Mouse (Mus musculus): ENCODE measurements around the gene Aplp2.
"Not testable (repeated sequence)": the region's sequence is repeated elsewhere in the genome, so short reads cannot be mapped to it uniquely, and the experiment has no call there.

Aplp2 gene

GRCm38 (mm10) chr9:31181291-31182085 is 30.1 kb downstream of the Aplp2 start:
- in situ Hi-C loops (cut with MboI, MseI) = no loop called here

GRCm38 (mm10) chr9:31177692-31178091 is 33.9 kb downstream of the Aplp2 start:
- in situ Hi-C loops (cut with MboI, MseI) = no loop called here

DNA sequence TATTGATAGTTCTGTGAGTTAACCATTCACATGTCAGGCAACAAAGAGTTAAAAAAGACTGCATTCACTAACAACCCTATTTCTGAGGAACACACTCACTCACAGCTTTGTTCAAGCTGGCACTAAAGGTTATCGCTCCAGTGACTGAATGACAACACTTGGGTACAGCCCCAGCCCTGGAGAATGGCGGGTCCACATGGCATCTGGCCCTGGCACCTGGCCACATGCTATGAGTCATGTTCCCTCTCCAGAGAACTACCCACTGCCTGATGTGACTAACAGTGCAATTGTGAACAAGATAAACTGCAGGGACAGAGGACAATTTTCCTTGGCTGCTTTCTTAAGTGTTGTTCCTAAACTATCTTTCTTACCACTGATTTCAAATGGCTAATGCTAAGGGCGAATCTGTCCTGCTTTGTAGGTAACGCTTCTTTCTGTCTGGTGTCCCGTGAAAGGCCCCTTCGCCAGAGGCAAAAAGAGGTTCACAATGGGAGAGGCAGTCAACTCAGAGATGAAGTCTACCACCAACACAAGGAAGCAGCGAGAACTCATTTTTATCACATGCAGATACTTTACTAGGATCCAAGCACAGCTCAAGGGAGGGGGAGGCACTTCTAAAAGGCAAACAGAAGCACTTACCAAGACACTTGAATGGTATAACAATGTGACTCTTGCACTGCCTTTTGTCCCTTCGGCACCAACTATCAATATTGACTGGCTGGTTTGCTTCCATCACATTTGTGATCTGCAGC is 35.1 kb downstream of the Aplp2 start:
- in situ Hi-C loops (cut with MboI, MseI) = no loop called here

DNA sequence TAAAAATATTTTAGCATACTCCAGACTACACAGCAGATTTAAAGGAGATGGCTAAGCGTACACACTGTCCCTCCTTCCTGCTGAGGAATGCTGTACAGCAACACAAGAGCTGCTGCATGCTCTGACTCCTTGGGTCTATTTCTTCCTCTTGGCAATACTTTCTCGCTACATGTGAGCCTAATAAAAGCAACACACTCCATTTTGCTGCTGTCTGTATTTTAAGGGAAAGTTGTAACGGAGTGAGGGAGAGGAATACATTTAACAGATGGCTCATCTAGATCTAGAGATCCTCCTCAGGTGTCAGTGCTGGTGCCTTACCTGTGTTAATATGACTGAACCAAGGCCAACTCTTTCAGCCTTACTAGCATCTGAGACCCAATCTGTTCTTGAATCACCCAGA is 35.6 kb downstream of the Aplp2 start:
- in situ Hi-C loops (cut with MboI, MseI) = no loop called here

- in situ Hi-C loops (cut with MboI, MseI) = no loop called here
These were observed 36.3 kb downstream of the Aplp2 start for GRCm38 (mm10) chr9:31175346-31175745.

GRCm38 (mm10) chr9:31168356-31169093 is 43.1 kb downstream of the Aplp2 start:
- in situ Hi-C loops (cut with MboI, MseI) = no loop called here

DNA sequence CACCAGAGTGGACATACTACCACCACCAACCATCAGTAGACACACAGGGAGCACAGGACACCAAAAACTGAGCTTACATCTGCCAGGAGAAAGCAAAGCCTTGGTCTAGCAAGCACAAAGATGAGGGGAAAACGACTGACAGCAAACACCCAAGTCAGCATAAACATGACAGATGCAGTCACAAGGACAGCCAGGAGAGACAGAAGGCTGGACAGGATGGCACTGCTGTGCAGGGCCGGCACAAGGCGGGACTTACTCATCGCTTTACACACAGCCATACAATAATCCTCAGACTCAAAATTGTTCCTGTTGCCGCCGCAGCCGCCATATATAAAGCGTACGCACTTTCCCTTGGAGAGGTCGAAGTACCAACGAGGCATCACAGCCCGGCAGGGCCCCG is 44.3 kb downstream of the Aplp2 start:
- in situ Hi-C loops (cut with MboI, MseI) = no loop called here

- in situ Hi-C loops (cut with MboI, MseI) = not testable (repeated sequence)
These were observed 46.1 kb downstream of the Aplp2 start for GRCm38 (mm10) chr9:31165505-31165904.

DNA sequence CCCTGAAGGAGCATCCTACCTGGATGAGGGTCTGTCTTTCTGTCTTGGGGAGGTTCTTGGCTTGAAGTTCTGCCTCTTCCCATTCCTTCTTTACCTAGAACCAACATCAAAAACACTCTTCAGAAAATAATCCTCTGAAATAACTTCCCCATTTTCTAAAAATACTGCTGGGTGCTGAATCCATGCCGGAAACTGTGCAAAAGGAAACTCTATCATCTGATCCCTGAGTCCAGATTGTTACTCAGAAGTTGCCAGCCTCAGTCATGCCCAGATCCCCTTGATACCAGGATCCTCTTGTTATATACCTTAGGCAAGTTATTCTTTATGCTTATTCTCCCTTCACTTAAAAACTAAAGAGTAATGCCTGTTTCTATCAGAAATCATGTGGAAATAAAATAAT is 48.3 kb downstream of the Aplp2 start:
- in situ Hi-C loops (cut with MboI, MseI) = no loop called here

GRCm38 (mm10) chr9:31162911-31163310 is 48.7 kb downstream of the Aplp2 start:
- in situ Hi-C loops (cut with MboI, MseI) = no loop called here

DNA sequence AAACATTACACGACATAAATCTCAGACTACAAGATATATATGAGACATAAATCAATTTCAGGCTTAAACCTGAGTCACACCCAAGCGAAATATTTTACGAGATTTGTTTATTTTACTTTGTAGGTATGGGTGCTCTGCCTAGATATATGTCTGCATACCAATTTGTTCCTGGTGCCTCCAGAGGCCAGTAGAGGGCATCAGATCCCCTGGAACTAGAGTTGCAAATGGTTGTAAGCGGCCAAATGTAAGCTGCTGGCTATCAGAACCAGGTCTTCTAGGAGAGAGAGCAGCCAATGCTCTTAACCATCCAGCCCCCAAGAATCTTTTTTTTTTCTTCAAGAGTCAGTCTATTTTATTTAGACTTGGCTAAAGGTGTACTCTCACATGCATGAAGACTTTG is 51.7 kb downstream of the Aplp2 start:
- in situ Hi-C loops (cut with MboI, MseI) = no loop called here

DNA sequence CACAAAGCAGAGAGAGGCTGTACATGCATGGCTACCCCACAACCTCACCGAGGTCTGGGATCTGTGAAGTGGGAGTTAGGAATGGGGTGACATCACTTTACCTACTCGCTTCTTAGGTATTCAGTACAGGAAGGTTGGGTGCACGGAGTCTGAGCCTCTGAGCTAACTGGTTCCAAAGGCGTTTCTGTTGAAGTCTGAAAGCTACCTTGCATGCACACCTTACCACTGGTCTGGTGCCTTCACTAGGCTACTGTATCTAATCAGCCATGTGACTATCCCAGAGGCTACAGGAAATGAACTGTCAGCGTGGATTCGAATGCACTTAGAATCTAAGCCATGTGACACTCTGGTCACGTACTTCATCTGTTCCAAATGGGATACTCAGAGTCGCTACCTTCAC is 55.0 kb downstream of the Aplp2 start:
- in situ Hi-C loops (cut with MboI, MseI) = no loop called here

- in situ Hi-C loops (cut with MboI, MseI) = loop anchor here (5.0 kb wide), 1 partner anchor 196 kb away; no protein-coding TSS in a partner anchor
These were observed 60.6 kb downstream of the Aplp2 start for GRCm38 (mm10) chr9:31151050-31151449.

- in situ Hi-C loops (cut with MboI, MseI) = loop anchor here (10.0 kb wide), 1 partner anchor 137 kb away; the partner anchor contains the start of gene Prdm10
These were observed 63.5 kb downstream of the Aplp2 start for GRCm38 (mm10) chr9:31148135-31148534.

- in situ Hi-C loops (cut with MboI, MseI) = loop anchor here (10.0 kb wide), 1 partner anchor 139 kb away; the partner anchor contains the start of gene Prdm10
These were observed 66.2 kb downstream of the Aplp2 start for GRCm38 (mm10) chr9:31145272-31145925.

GRCm38 (mm10) chr9:31142924-31143323 is 68.7 kb downstream of the Aplp2 start:
- in situ Hi-C loops (cut with MboI, MseI) = loop anchor here (10.0 kb wide), 1 partner anchor 142 kb away; the partner anchor contains the start of gene Prdm10

DNA sequence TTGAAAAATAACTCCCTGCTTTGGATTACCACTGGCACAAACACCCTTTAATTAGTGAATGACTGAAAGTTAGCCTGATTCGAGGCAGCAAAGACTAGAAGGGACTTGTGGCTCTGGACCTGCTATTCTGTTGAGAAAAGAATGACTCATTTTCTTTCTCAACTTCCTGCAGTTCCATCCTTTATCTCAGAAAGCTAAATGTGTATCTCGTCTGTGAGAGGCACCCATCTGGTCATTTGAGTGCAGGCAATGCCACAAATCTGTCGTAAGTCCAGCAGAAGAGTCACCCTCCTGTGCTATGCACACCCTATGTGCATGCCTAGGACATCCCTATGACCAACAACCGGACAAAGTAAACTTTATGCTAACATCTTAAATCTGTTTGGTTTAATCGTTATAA is 78.5 kb downstream of the Aplp2 start:
- in situ Hi-C loops (cut with MboI, MseI) = no loop called here

DNA sequence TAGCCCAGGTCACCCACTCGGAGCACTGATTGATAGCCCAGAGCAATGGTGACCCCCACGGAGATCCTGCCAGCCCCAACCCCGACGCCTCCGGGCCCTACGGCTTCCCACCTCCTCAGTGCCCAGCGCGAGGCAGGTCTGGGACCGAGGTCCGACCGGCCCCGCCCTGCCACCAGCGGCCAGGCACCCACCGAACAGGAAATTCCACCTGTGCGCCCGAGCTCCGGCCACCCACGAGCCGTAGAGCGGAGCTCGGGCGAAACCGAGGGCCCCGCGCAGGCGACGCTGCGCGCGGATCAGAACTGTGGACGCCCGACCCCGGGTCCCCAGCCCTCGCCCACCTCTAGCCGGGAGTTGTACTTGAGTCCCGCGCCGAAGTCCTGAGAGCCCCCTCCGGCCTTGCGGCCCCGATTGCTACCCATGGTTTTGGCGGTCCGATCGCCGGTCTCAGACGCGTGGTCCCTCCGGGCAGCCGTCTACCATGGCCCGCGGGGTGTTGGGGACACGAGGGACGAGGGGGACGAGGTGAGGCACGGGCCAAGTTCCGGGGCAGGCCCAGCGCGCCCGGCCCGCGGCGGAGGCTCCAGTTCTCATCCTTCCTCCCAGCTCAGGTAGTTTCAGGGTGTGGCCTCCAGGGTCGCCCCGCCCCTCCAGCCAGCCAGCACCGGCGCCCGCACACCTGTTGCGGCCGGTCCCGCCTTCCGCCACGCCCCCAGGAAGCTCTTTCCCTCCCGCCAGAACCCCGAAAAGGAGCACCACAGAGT is 80.2 kb downstream of the Aplp2 start, which contains the start of gene St14:
Gene St14 (minus strand): TSS at position 649 of the 764 bp plus-strand sequence.
- in situ Hi-C loops (cut with MboI, MseI) = no loop called here

GRCm38 (mm10) chr9:31130357-31131204 is 81.0 kb downstream of the Aplp2 start:
- in situ Hi-C loops (cut with MboI, MseI) = no loop called here

DNA sequence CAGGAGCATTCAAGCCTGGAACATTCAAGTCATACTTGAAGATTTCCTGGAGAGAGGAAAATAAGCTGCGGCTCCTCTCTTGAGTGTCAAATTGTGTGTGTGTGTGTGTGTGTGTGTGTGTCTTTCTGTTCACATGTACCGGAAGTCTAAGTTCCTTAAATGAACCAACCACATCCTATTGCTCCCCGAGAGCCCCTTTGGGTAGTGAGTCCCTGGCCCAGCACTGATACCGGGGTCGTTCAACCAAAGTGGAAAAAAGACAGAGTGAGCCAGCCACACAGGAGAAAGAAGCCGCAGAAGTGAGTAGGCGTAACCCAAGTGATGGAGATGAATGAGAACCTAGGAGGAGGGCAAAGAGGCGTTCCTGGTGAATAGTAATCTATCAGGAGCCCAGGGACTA is 81.7 kb downstream of the Aplp2 start:
- in situ Hi-C loops (cut with MboI, MseI) = loop anchor here (10.0 kb wide), 1 partner anchor 415 kb away; no protein-coding TSS in a partner anchor
